Mouse (Mus musculus) hematopoietic stem cell, adult 5-6 weeks (primary cell): Measurements from ENCODE around the gene 1500011B03Rik. TPM values are rescaled to one million over a fixed set of nuclear protein-coding genes. Genes with fewer than 3 reads are reported as not detected.

Source experiments
- ATAC-seq, 2 experiments: fragments of 125-278 bp in 1 of 2; replicated peaks in 1 of 2; 2 replicates each; pipeline ENCODE4 v1.8.0; 2016 to 2017; ENCODE audit warnings: inconsistent platforms in 2 of 2, mild to moderate bottlenecking in 2 of 2, moderate number of reproducible peaks in 2 of 2, low read depth in 1 of 2, moderate TSS enrichment in 1 of 2; ENCODE audit not compliant: low FRiP score in 2 of 2, poor library complexity in 2 of 2, severe bottlenecking in 2 of 2, insufficient read depth in 1 of 2, low TSS enrichment in 1 of 2
- total RNA-seq: library from RNA; stranded (forward); fragments of 172-1452, 232-1000 nt; gene quantifications from 2 replicates; pipeline ENCODE4 v1.2.3, GENCODE M21; 2017

1500011B03Rik gene
- total RNA-seq, 1 experiment from 2014 or later = 62.8 TPM

DNA sequence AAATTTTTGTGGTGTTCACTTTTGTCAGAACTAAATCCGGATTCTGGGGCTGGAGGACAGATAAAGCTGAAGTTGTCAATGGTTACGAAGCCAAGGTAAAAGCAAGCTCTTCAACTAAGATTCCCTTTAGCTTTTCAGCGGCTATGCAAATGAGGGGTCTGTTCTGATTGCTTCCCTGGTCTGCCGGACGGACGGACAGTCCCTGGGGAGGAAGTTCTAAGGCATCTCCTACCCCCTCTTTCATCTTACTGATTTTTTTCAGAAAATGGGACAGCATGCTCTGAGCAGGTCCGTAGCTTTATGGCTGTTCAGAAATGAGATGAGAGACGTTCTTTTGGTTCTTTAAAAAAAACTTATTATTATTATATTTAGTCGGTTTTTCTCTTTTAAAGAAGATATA, 27.6 kb downstream of the 1500011B03Rik start:
- ATAC-seq = no peak

DNA sequence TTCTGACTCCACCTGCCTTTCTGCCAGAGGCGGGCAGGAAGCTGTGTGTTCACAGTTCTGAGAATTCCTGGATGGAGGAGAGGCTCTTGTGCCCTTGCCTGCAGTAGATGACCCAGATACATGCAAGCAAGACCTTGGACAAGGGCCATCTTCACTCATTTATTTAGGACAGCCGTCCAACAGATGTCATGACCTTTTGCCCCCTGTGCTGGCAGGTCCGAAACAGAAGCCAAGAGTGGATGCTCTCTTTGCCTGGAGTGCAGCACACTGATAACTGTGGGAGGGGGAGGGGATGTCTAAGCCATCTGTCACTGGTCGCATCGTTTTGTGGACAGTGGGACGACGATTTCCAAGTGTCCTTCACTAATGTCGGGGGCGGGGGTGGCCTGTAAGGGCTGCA, 28.0 kb downstream of the 1500011B03Rik start:
- ATAC-seq = no peak

DNA sequence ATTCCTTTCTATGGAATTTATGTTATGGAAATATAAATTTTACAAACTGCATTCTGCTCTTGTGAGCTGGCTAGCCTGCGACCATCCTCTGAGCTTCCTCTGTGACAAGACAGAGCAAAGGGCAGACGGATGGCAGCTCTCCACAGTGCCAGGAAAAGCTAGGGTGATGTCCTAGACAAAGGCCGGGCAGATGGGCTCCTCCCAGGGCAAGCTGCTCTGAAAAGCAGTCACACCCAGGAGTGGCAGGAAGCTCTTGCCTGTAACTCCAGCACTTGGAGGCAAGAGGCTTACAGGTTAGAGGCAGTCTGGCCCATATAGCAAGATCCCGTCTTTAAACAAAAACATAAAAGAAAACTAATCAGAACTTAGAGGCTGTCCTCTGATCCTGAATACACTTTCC, 28.7 kb downstream of the 1500011B03Rik start:
- no peak for ATAC-seq

DNA sequence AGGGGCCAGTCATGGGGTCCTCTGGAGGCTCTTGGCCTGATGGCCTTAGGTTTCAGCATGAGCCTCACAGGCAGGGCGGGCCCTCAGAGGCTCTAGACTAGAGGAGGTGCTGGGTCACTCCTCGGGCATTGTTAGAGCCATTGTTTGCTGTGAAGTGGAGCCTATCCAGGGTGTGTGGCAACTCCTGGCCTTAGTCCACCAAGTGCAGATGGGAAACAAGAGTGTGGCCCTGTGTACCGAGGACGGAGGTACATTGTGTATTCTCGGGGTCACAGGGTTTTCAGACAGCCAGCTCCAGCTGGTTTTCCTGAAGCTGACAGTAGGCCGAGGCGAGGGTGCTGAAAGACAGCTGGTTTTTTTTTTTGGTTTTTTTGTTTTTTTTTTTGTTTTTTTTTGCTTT, 30.0 kb downstream of the 1500011B03Rik start:
- ATAC-seq = no peak

DNA sequence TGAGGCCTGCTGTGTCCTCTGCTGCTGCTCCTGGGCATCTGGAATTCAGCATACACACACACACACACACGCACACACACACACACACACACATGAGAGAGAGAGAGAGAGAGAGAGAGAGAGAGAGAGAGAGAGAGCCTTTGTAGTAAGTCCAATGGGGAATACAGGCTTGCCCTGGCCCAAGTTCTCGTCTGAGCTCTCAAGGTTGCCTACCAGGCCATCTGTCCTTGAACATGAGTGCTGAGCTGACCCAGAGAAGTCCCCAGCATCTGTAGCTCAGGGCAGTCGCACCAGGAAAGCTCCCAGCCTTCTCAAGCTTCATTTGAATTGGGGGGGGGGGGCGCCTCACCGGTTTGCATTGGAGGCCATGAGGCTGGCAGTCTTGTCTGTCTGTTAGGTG, 38.1 kb downstream of the 1500011B03Rik start:
- no peak for ATAC-seq

DNA sequence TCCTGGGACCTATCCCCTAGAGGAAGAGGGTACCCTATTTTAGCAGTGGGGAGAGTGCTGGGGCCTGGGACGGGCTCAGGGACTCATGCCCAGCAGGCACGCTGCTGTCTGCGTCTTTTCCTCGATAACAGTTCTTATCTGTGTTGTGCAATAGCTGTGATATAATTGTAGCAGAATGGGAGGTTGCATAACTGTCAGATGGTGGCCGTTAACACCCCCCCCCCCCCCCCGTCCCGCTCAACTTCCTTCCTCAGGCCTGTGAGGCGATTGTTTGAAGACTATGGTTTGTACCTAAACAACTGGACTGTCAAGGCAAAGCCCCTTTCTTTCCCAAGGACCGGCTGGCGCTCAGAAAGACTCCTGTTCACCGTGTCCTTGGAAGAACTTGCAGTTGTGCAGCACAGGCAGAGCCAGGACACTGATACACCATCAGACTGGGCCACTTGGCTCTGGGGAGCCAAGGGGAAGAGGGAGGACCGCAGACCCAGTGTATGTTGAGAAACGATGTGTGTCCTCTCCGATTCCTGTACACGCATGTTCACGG, 38.6 kb downstream of the 1500011B03Rik start:
- ATAC-seq = peak; percentile 57 to 60

DNA sequence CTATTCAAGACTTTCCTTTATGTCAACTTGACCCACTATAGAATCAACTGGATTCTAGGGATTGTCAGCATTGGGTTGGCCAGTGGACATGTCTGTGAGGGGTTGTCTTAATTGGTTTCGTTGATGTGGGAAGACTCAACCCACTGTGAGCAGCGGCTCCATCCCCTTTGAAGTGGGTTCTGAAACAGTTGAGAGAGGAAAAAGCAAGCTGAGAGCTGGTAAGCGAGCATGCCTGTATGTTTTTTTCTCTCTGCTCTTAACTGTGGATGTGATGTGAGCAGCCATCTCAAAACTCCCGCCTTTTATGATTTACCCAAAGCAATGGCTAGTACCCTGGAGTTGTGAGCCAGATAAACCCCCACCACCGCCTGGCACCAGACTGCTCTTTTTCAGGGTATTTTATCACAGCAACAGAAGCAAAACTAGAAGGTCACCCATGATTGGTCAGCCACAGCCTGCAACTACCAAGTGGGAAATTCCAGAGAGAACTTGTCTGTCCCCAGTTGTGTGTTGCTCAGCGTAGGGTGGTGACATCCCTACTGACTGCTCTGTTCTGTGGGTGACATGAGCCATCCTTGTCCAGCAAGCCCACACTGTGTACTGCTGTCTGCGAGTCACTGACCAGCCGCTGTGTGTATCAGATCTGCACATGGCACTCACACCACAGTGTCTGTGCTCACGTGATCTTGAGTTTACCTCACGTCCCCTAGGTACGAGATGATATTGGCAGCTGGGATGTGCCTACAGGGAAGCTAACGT, 39.7 kb downstream of the 1500011B03Rik start:
- no peak for ATAC-seq

DNA sequence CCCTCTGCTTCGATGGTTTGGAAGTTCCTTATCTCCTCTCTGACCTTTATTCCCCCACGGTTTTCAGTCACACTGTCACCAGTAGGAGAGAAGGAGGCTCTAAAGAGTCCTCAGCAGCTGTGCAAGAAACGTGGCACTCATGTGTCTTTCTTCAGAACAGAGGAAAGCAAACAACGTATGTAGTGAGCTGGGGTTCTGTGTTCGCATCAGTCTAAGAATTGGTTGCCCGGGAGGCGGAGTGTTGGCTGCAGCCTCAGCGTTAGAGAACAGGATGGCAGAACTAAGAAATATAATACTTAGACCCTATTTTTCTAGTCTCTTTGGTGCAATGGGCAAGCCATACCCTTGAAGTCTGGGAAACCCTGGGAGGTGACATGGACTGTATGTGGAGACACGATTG, 40.3 kb downstream of the 1500011B03Rik start:
- no peak for ATAC-seq

DNA sequence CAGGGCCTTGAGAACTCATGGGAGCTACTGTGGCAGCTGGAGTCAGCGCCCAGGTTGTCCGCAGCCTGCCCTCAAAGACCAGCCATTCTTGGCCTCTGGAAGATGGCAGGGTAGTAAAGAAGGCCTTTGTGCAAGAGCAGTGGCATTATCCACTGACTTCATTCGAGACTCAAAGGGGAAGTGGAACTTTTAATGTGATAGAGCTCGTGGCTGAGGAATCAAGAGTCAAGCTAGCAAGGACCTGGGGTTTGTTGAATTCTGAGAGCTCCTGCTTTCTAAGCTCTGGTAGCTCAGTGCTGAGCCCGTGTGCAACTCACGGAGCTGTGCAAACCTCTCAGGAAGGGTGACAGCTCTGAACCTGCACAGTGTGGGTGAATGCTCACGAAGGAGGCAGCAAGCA, 42.4 kb downstream of the 1500011B03Rik start:
- peak in 1 of 2 experiments; percentile 7; a peak in 1 of 4 replicates for ATAC-seq

DNA sequence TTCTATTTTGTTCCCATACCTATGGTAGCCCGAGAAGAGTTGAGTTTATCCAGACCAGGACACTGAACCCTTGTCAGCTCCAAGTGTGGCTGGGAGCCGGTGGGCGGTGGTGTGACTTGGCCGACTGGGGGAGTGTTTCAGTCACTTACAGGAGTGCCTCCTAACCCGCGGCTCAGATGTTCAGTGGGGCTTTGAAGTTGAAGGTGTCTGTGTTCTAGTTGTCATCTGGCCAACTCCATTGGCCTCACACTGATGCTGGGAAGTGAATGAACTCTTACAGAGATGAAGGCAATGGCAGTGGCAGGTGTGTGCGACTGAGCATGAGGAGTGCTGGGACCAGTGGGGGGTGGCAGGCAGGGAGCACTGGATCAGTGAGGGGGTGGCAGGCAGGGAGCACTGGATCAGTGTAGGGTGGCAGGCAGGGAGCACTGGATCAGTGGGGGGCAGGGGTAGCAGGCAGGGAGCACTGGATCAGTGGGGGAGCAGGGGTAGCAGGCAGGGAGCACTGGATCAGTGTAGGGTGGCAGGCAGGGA, 43.2 kb downstream of the 1500011B03Rik start:
- ATAC-seq = no peak

DNA sequence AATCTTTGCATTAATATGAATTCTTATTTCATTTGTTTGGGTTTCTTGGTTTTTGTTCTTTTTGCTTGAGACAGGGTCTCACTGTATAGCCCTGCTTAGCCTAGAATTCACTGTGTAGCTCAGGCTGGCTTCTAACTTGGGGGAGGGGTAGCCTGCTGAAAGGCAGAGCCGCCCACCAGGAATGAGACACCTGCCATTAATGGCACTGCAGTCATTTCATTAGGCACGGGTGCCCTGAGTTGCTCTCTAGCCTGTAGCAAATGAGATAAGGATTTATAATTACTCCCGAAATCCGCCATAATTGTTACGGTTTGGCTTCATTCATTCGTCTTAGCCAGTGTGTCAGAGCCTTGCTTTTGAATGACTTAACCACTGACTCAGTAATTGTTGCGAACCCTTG, 47.1 kb downstream of the 1500011B03Rik start:
- no peak for ATAC-seq

DNA sequence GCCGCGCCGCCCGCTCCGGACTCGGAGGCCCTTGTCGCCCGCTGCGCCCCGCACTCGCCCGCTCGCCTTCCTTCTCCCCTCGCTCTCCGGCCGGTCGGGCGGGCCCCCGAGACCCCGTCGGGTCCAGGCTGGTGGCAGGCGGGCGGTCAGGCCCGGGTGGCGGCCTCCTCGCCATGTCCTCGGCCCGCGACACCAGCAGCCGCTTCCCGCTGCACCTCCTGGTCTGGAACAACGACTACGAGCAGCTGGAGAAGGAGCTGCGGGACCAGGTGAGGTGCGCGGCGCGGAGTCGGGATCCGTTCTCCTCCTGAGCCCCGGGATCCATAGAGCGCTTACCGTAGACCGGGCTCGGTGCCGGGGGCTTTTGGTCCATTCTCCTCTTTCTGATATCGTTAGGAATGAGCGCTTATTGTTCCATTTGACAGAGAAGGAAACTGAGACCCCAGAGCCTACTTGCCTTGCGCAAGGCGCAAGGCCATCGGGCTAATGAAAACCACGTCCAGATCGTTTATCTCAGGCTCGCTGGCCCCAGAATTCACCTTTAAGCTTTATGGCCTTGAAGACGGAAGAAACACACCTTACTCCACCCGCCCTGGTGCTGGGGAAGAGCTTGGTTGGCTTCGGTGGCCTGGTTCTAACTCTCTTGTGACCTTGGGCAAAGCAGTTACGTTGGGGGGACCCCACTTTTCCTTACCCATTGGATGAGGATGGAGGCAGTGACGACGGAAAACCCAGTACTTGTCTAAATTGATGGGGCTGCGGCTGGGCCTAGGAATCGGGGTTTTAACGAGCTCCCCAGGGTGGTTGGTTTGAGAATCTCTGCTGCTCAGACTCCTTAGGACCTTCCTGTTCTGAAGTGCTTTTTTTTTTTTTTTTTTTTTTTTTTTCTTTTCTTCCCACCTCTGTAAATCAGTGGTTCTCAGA, 48.0 kb downstream of the 1500011B03Rik start, which contains the start of gene Git2:
TSS of gene Git2 (minus strand) at position 462 of the 924 bp plus-strand sequence.
- no peak for ATAC-seq

DNA sequence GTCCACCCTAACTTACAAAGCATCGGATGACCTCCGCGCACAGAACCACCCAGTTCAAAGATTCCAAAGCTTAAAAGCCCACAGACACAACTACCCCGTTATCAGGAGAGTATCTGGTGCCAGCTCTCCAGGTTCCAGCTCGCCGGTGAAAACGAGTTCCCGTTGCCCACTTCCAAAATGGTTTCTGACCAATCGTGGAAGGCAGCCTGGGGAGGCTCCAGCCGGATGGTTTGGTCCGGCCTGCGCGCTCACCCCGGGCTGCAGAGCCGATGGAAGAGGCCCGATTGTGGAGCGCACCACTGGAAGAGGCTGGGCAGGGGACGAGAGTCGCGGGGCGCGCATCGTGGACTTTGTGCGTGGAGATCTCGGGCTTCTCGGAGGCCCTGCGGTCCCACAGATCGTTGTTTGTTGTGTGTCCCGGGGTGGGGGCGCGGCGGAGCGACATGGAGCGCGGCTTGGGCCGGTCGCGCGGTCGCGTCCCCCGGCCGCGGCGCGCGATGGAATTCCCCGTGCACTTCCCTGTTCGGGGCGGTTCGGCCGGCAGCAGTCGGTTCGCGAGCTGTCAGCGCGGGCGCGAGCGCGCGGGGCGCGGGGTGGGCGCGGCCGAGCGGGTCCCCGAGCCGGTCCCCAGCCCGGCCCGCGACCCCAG, 48.7 kb downstream of the 1500011B03Rik start, which contains the start of gene Ankrd13a:
TSS of gene Ankrd13a (plus strand) at position 275 of the 649 bp plus-strand sequence.
- peak; percentile 72 to 73 for ATAC-seq

DNA sequence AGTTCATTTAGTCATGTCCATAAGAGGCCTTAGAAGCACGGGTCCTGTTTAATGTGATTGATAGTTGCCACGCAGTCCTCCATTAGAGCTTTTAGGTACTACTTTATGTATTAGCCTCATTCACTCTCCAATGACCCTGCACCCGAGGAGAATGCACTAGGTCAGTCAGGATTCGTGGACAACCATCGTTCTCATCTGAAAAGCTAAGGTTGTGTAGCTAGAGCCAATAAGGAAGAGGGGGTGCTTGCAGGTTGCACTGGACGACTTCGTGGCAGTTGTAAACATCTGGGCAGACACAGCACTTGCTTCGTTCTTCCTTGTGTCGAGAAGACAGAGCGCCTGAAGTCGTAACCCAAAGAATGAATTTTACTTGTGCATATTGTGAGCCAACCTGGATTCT, 49.5 kb downstream of the 1500011B03Rik start:
- ATAC-seq = no peak

DNA sequence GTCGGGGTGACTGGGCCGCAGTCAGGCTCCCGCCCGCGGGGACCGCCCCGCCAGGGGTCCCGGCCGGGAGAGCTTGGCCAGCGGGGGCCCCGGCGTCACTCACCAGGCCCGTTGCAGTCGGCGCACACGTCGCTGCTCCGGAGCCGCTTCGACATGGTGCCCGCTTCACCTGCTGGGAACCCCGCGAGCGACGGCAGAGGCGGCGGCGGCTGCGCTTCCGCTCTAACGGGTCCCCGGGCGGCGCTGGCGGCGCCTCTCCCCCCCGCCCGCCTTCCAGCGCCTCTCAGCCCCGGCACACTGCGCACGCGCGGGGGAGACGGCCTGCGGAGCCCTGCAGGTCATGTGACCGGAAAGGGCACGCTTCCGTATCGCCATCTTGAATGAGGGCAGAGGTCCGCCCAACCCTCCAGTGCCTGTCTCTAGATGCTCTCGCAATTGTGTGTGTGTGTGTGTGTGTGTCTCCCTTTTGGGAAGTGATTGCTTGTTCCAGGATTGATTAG, 50.0 kb downstream of the 1500011B03Rik start:
- peak; percentile 66 to 67 for ATAC-seq

DNA sequence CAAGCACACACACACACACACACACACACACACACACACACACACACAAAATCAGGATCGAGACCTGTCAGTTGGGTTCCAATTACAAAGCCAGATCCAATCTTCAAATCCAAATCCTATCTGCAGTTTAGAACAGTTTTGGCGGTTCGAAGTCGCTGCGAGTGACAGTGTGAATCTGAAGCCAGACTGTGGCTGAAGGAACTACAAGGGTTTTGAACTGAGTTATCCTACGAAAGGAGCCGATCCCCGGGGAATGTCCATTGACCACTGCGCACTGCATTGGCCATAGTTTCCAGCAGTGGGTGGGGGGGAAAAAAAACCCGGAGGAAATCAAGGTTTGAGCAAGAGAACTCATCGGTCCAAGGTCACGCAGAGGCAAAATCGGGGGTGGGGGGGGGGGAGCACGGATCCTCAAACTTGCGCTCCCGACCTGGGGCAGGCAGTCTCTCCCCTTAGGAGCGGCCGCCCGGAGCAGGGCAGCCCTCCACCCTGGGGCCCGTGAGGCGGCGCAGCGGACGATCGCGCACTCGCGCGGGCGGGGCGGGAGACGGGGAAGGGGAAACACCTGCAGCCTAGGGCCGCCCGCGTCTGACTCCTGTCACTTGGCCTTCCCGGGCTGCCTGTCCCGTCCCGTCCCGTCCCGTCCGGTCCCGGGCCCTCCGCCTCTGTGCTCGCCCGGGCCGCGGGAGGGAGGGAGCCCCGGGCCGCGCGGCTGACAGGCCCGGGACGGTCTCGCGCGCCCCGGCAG, 50.6 kb downstream of the 1500011B03Rik start:
- ATAC-seq = no peak
